Mouse (Mus musculus): ENCODE measurements around the gene Sept12. TPM values are rescaled to one million over a fixed set of nuclear protein-coding genes. Genes with fewer than 3 reads are reported as not detected.

Sept12 gene
- not detected in 2 replicates for polyA plus RNA-seq (2014; fragmentation: Nextera tagmentation; extraction: Ambion mirVana)

- Histone ChIP-seq H3K27ac (ENCODE audit: low read depth, low read length) (no peak within 1 kb of the TSS), H3K27me3 (ENCODE audit: control insufficient read depth, insufficient read depth, low read length) (no peaks in the 10 kb centered on the region), H3K9ac (ENCODE audit: low read depth, low read length) (no peak within 1 kb of the TSS), H3K4me3 (ENCODE audit: low read depth, low read length) (no peak within 1 kb of the TSS), H3K4me1 (replicated peaks; ENCODE audit: control insufficient read depth, insufficient read depth, low read length) (no peaks in the 10 kb centered on the region), H3K9me3 (ENCODE audit: control insufficient read depth, low read length) (no peaks in the 10 kb centered on the region), H3K4me2 (replicated peaks; ENCODE audit: low read depth, low read length) (no peak within 1 kb of the TSS), H3K36me3 (ENCODE audit: control insufficient read depth, insufficient read depth, low read length) (no peaks in the 10 kb centered on the region)
- DNase-seq (ENCODE audit: low spot score) (no peak), ATAC-seq (ENCODE audit: low FRiP score) (no peak)
- WGBS, result 51% methylated on average over 3 of the region's 3 CpGs
These were observed at the start of gene Sept12 for GRCm38 (mm10) chr16:4997553-4997952. TSS of gene Sept12 (minus strand) at chr16:4997852.

- H3K4me1 ChIP-seq (replicated peaks; ENCODE audit: control insufficient read depth, insufficient read depth, low read length), result peaks cover 3% of the 10 kb centered on the region
- H3K4me2 ChIP-seq (replicated peaks; ENCODE audit: low read depth, low read length), result no peak overlapping the region
- WGBS, result 97% methylated on average over 3 of the region's 3 CpGs
- ATAC-seq (ENCODE audit: low FRiP score) (no peak), DNase-seq (ENCODE audit: low spot score) (no peak)
- peaks cover 5% of the 10 kb centered on the region; the same call in 1 of the 2 replicates for H3K36me3 ChIP-seq (ENCODE audit: control insufficient read depth, insufficient read depth, low read length)
- H3K9ac ChIP-seq (ENCODE audit: low read depth, low read length), result no peak overlapping the region
- H3K27me3 ChIP-seq (ENCODE audit: control insufficient read depth, insufficient read depth, low read length), result no peaks in the 10 kb centered on the region
- H3K9me3 ChIP-seq (ENCODE audit: control insufficient read depth, low read length), result no peaks in the 10 kb centered on the region
- H3K4me3 ChIP-seq (ENCODE audit: low read depth, low read length), result no peak overlapping the region
- no peak overlapping the region for H3K27ac ChIP-seq (ENCODE audit: low read depth, low read length)
These were observed 47.7 kb upstream of the Sept12 start for GRCm38 (mm10) chr16:5045322-5045721.

- no peak overlapping the region for H3K4me3 ChIP-seq (ENCODE audit: low read depth, low read length)
- H3K27ac ChIP-seq (ENCODE audit: low read depth, low read length), result no peak overlapping the region
- no peak overlapping the region for H3K9ac ChIP-seq (ENCODE audit: low read depth, low read length)
- peaks cover 22% of the 10 kb centered on the region for H3K36me3 ChIP-seq (ENCODE audit: control insufficient read depth, insufficient read depth, low read length)
- DNase-seq (ENCODE audit: low spot score) (no peak), ATAC-seq (ENCODE audit: low FRiP score) (no peak)
- 89% methylated on average over 5 of the region's 5 CpGs for WGBS
- no peaks in the 10 kb centered on the region for H3K4me1 ChIP-seq (replicated peaks; ENCODE audit: control insufficient read depth, insufficient read depth, low read length)
- H3K9me3 ChIP-seq (ENCODE audit: control insufficient read depth, low read length), result no peaks in the 10 kb centered on the region
- no peaks in the 10 kb centered on the region for H3K27me3 ChIP-seq (ENCODE audit: control insufficient read depth, insufficient read depth, low read length)
- no peak overlapping the region for H3K4me2 ChIP-seq (replicated peaks; ENCODE audit: low read depth, low read length)
These were observed 39.1 kb upstream of the Sept12 start for GRCm38 (mm10) chr16:5036649-5037234.

GRCm38 (mm10) chr16:5035591-5035990 lies 37.9 kb upstream of the Sept12 start:
- Histone ChIP-seq H3K27me3 (ENCODE audit: control insufficient read depth, insufficient read depth, low read length) (no peaks in the 10 kb centered on the region), H3K9ac (ENCODE audit: low read depth, low read length) (no peak overlapping the region), H3K4me3 (ENCODE audit: low read depth, low read length) (no peak overlapping the region), H3K36me3 (ENCODE audit: control insufficient read depth, insufficient read depth, low read length) (peaks cover 30% of the 10 kb centered on the region), H3K9me3 (ENCODE audit: control insufficient read depth, low read length) (no peaks in the 10 kb centered on the region), H3K27ac (ENCODE audit: low read depth, low read length) (no peak overlapping the region), H3K4me1 (replicated peaks; ENCODE audit: control insufficient read depth, insufficient read depth, low read length) (no peaks in the 10 kb centered on the region), H3K4me2 (replicated peaks; ENCODE audit: low read depth, low read length) (no peak overlapping the region)
- no peak for DNase-seq (ENCODE audit: low spot score)
- 98% methylated on average over 3 of the region's 3 CpGs for WGBS
- ATAC-seq (ENCODE audit: low FRiP score), result no peak

- Histone ChIP-seq H3K9ac (ENCODE audit: low read depth, low read length) (no peak overlapping the region), H3K4me1 (replicated peaks; ENCODE audit: control insufficient read depth, insufficient read depth, low read length) (no peaks in the 10 kb centered on the region), H3K27ac (ENCODE audit: low read depth, low read length) (no peak overlapping the region), H3K9me3 (ENCODE audit: control insufficient read depth, low read length) (no peaks in the 10 kb centered on the region), H3K36me3 (ENCODE audit: control insufficient read depth, insufficient read depth, low read length) (peaks cover 26% of the 10 kb centered on the region), H3K4me3 (ENCODE audit: low read depth, low read length) (no peak overlapping the region), H3K4me2 (replicated peaks; ENCODE audit: low read depth, low read length) (no peak overlapping the region), H3K27me3 (ENCODE audit: control insufficient read depth, insufficient read depth, low read length) (no peaks in the 10 kb centered on the region)
- ATAC-seq (ENCODE audit: low FRiP score), result no peak
- no peak for DNase-seq (ENCODE audit: low spot score)
- WGBS, result 76% methylated on average over 2 of the region's 2 CpGs
These were observed 32.2 kb upstream of the Sept12 start for GRCm38 (mm10) chr16:5029847-5030246.

- DNase-seq (ENCODE audit: low spot score), result no peak
- ATAC-seq (ENCODE audit: low FRiP score), result no peak
- Histone ChIP-seq H3K27me3 (ENCODE audit: control insufficient read depth, insufficient read depth, low read length) (no peaks in the 10 kb centered on the region), H3K9me3 (ENCODE audit: control insufficient read depth, low read length) (no peaks in the 10 kb centered on the region), H3K9ac (ENCODE audit: low read depth, low read length) (no peak overlapping the region), H3K4me3 (ENCODE audit: low read depth, low read length) (no peak overlapping the region), H3K36me3 (ENCODE audit: control insufficient read depth, insufficient read depth, low read length) (peaks cover 31% of the 10 kb centered on the region), H3K27ac (ENCODE audit: low read depth, low read length) (no peak overlapping the region), H3K4me1 (replicated peaks; ENCODE audit: control insufficient read depth, insufficient read depth, low read length) (no peaks in the 10 kb centered on the region), H3K4me2 (replicated peaks; ENCODE audit: low read depth, low read length) (no peak overlapping the region)
- 99% methylated on average over 3 of the region's 3 CpGs for WGBS
These were observed 26.4 kb upstream of the Sept12 start for GRCm38 (mm10) chr16:5024021-5024420.

GRCm38 (mm10) chr16:5014578-5014977 lies 16.9 kb upstream of the Sept12 start:
- H3K27ac ChIP-seq (ENCODE audit: low read depth, low read length), result no peak overlapping the region
- ATAC-seq (ENCODE audit: low FRiP score) (no peak), DNase-seq (ENCODE audit: low spot score) (no peak)
- H3K9ac ChIP-seq (ENCODE audit: low read depth, low read length), result no peak overlapping the region
- no peaks in the 10 kb centered on the region; the same call in 1 of the 2 replicates for H3K4me1 ChIP-seq (replicated peaks; ENCODE audit: control insufficient read depth, insufficient read depth, low read length)
- H3K27me3 ChIP-seq (ENCODE audit: control insufficient read depth, insufficient read depth, low read length), result no peaks in the 10 kb centered on the region
- no peak overlapping the region for H3K4me3 ChIP-seq (ENCODE audit: low read depth, low read length)
- no peak overlapping the region for H3K4me2 ChIP-seq (replicated peaks; ENCODE audit: low read depth, low read length)
- H3K9me3 ChIP-seq (ENCODE audit: control insufficient read depth, low read length), result no peaks in the 10 kb centered on the region
- peaks cover 11% of the 10 kb centered on the region; the same call in 1 of the 2 replicates for H3K36me3 ChIP-seq (ENCODE audit: control insufficient read depth, insufficient read depth, low read length)
- WGBS, result 94% methylated on average over 4 of the region's 4 CpGs

GRCm38 (mm10) chr16:5013054-5013838 lies 15.6 kb upstream of the Sept12 start, which contains the start of gene Rogdi:
TSS of gene Rogdi (minus strand) at chr16:5013553.
- no peaks in the 10 kb centered on the region for H3K27me3 ChIP-seq (ENCODE audit: control insufficient read depth, insufficient read depth, low read length)
- peak within 1 kb of the TSS; percentile 60 for H3K4me2 ChIP-seq (replicated peaks; ENCODE audit: low read depth, low read length)
- H3K9me3 ChIP-seq (ENCODE audit: control insufficient read depth, low read length), result no peaks in the 10 kb centered on the region
- H3K36me3 ChIP-seq (ENCODE audit: control insufficient read depth, insufficient read depth, low read length), result peaks cover 2% of the 10 kb centered on the region; the same call in 1 of the 2 replicates
- H3K9ac ChIP-seq (ENCODE audit: low read depth, low read length), result peak within 1 kb of the TSS; percentile 74
- peak; percentile 98 for DNase-seq (ENCODE audit: low spot score)
- peak within 1 kb of the TSS; percentile 70 for H3K27ac ChIP-seq (ENCODE audit: low read depth, low read length)
- H3K4me1 ChIP-seq (replicated peaks; ENCODE audit: control insufficient read depth, insufficient read depth, low read length), result no peaks in the 10 kb centered on the region; the same call in 1 of the 2 replicates
- peak within 1 kb of the TSS; percentile 66 for H3K4me3 ChIP-seq (ENCODE audit: low read depth, low read length)
- 1% methylated on average over 52 of the region's 63 CpGs for WGBS
- ATAC-seq (ENCODE audit: low FRiP score), result peak; percentile 99

All from hindbrain, embryonic 11.5 days (tissue).